In genomic region chr6:99095185-99096104, GRCm38 (mm10) we compare ENCODE assay signal across 8 mouse cellular contexts.
DNase-seq lines count a peak whose midpoint lies in the region; ATAC-seq and TF ChIP-seq lines count a peak whose summit lies in the region.

No protein-coding gene starts in this region.

- ATAC-seq in embryonic facial prominence, embryonic 15.5 days (ENCODE audit: insufficient number of reproducible peaks, low FRiP score, low TSS enrichment, low read depth), result no peak
- ATAC-seq in limb, embryonic 13.5 days (ENCODE audit: low FRiP score, low read depth), result peak; percentile 59; the same call in 1 of the 2 replicates
- 0 out of 2 replicates have a peak, but pooled peaks have one; percentile 24 for ATAC-seq in midbrain, embryonic 15.5 days (replicated peaks)

- H3K4me3 ChIP-seq in left cerebral cortex, adult 2 months, result peak overlapping the region; percentile 38
- H3K4me3 ChIP-seq in embryonic facial prominence, embryonic 15.5 days (replicated peaks), result peak overlapping the region; percentile 36
- peak overlapping the region; percentile 28 for H3K4me3 ChIP-seq in limb, embryonic 13.5 days
- H3K4me3 ChIP-seq in midbrain, embryonic 15.5 days, result 0 out of 2 replicates have a peak overlapping the region, but pooled peaks have one; percentile 4

- peak overlapping the region; percentile 66 for H3K27ac ChIP-seq in left cerebral cortex, adult 2 months
- H3K27ac ChIP-seq in embryonic facial prominence, embryonic 15.5 days (replicated peaks), result 0 out of 2 replicates have a peak overlapping the region, but pooled peaks have one; percentile 51
- H3K27ac ChIP-seq in limb, embryonic 13.5 days, result peak overlapping the region; percentile 44; the same call in 1 of the 2 replicates
- no peak overlapping the region for H3K27ac ChIP-seq in midbrain, embryonic 15.5 days

- 0 out of 2 replicates have a peak overlapping the region, but pooled peaks have one; percentile 2 for H3K9ac ChIP-seq in embryonic facial prominence, embryonic 15.5 days
- H3K9ac ChIP-seq in limb, embryonic 13.5 days, result peak overlapping the region; percentile 48; the same call in 1 of the 2 replicates
- H3K9ac ChIP-seq in midbrain, embryonic 15.5 days, result no peak overlapping the region

- intact Hi-C loops in left cerebral cortex, adult 2 months (cut with DNase I), result no loop called here
- intact Hi-C loops in left cerebral cortex, postnatal 4 days (cut with DNase I), result no loop called here
- intact Hi-C loops in heart, postnatal 25 days (cut with DNase I), result loop anchor here (5.0 kb wide), 1 partner anchor 427 kb away; the partner anchor contains the start of gene Foxp1

- H3K4me1 ChIP-seq in embryonic facial prominence, embryonic 15.5 days, result peaks cover 25% of the 10 kb centered on the region
- peaks cover 49% of the 10 kb centered on the region for H3K4me1 ChIP-seq in limb, embryonic 13.5 days
- peaks cover 24% of the 10 kb centered on the region for H3K4me1 ChIP-seq in midbrain, embryonic 15.5 days

- DNase-seq in left cerebral cortex, adult 2 months (ENCODE audit: extremely low spot score in 1 of 2, low spot score in 2 of 2), result no peak
- DNase-seq in left cerebral cortex, postnatal 4 days, result no peak
- peak; percentile 38 for DNase-seq in heart, postnatal 25 days (ENCODE audit: low spot score)
- DNase-seq in thymus, postnatal 14 days, result peak; percentile 70
- DNase-seq in frontal cortex, postnatal 36 days (ENCODE audit: low spot score in 2 of 2), result no peak

- 11% methylated on average over 18 of the region's 18 CpGs for whole genome bisulfite sequencing in embryonic facial prominence, embryonic 15.5 days
- WGBS in limb, embryonic 13.5 days, result 21% methylated on average over 18 of the region's 18 CpGs
- 33% methylated on average over 18 of the region's 18 CpGs for WGBS in midbrain, embryonic 15.5 days

- no peaks in the 10 kb centered on the region for H3K27me3 ChIP-seq in embryonic facial prominence, embryonic 15.5 days
- H3K27me3 ChIP-seq in limb, embryonic 13.5 days, result no peaks in the 10 kb centered on the region
- no peaks in the 10 kb centered on the region; the same call in 1 of the 2 replicates for H3K27me3 ChIP-seq in midbrain, embryonic 15.5 days (replicated peaks)

- no peak for TF ChIP-seq CTCF in left cerebral cortex, adult 2 months (IDR thresholded peaks at IDR 0.05)

- H3K4me2 ChIP-seq in embryonic facial prominence, embryonic 15.5 days (replicated peaks), result peak overlapping the region; percentile 48
- H3K4me2 ChIP-seq in limb, embryonic 13.5 days (replicated peaks), result peak overlapping the region; percentile 56
- peak overlapping the region; percentile 29; the same call in 1 of the 2 replicates for H3K4me2 ChIP-seq in midbrain, embryonic 15.5 days

- no peaks in the 10 kb centered on the region for H3K9me3 ChIP-seq in embryonic facial prominence, embryonic 15.5 days (replicated peaks)
- H3K9me3 ChIP-seq in limb, embryonic 13.5 days, result no peaks in the 10 kb centered on the region
- H3K9me3 ChIP-seq in midbrain, embryonic 15.5 days, result no peaks in the 10 kb centered on the region

- no peaks in the 10 kb centered on the region for H3K36me3 ChIP-seq in embryonic facial prominence, embryonic 15.5 days
- H3K36me3 ChIP-seq in limb, embryonic 13.5 days, result no peaks in the 10 kb centered on the region
- no peaks in the 10 kb centered on the region for H3K36me3 ChIP-seq in midbrain, embryonic 15.5 days (replicated peaks)

Comparison
In these comparisons a context has a peak if more than half of its experiments do, and no peak if none do; other contexts are left out.
1. DNase-seq: peak in heart, postnatal 25 days (single experiment) and thymus, postnatal 14 days (single experiment); none in left cerebral cortex, adult 2 months (0 of 2), left cerebral cortex, postnatal 4 days (single experiment) and frontal cortex, postnatal 36 days (0 of 2).
2. Peak in every context shown above with its lines, with median percentiles within 50 percentile points of each other: H3K4me3 ChIP-seq and H3K4me2 ChIP-seq.